Comparison of ENCODE assay signal across 8 mouse cellular contexts in genomic region chr2:135329782-135330545, GRCm38 (mm10).
A peak's percentile ranks its signal among the peaks of the same experiment; 100 is the strongest.
DNase-seq lines count a peak whose midpoint lies in the region; ATAC-seq and TF ChIP-seq lines count a peak whose summit lies in the region.

No protein-coding gene starts in this region.

- no peaks in the 10 kb centered on the region for H3K36me3 ChIP-seq in forebrain, embryonic 10.5 days (replicated peaks)
- H3K36me3 ChIP-seq in hindbrain, embryonic 12.5 days: no peaks in the 10 kb centered on the region

- H3K4me2 ChIP-seq in hindbrain, embryonic 12.5 days (replicated peaks): peak overlapping the region; percentile 48

- peak; percentile 93 for TF ChIP-seq CTCF in layer of hippocampus, adult 2 months (conservative IDR thresholded peaks at IDR 0.05)

- DNase-seq in ovary, postnatal 10 days (ENCODE audit: low spot score): peak; percentile 3
- DNase-seq in ovary, postnatal 36 days (ENCODE audit: low spot score): no peak
- peak; percentile 15 for DNase-seq in c-Kit-positive CD71-positive TER-119-negative erythroid progenitor cells, embryonic 14.5 days (ENCODE audit: low read depth)
- DNase-seq in forebrain, embryonic 10.5 days (ENCODE audit: extremely low spot score, low spot score): peak; percentile 24
- peak; percentile 61 to 70 for DNase-seq in layer of hippocampus, adult 2 months (ENCODE audit: low spot score in 2 of 2)
- peak; percentile 55 for DNase-seq in lung, postnatal 14 days
- peak; percentile 62 to 73 for DNase-seq in right cerebral cortex, postnatal 10 days (ENCODE audit: low spot score in 2 of 2)

- peak; percentile 75 for ATAC-seq in hindbrain, embryonic 12.5 days (ENCODE audit: low FRiP score)

- H3K4me1 ChIP-seq in forebrain, embryonic 10.5 days: 0 out of 2 replicates have a peak, but pooled peaks cover 4% of the 10 kb centered on the region
- no peaks in the 10 kb centered on the region for H3K4me1 ChIP-seq in hindbrain, embryonic 12.5 days

- no peak overlapping the region for H3K9ac ChIP-seq in hindbrain, embryonic 12.5 days

- no peak overlapping the region for H3K27ac ChIP-seq in forebrain, embryonic 10.5 days
- no peak overlapping the region for H3K27ac ChIP-seq in hindbrain, embryonic 12.5 days
- no peak overlapping the region for H3K27ac ChIP-seq in layer of hippocampus, adult 2 months

- H3K9me3 ChIP-seq in forebrain, embryonic 10.5 days: no peaks in the 10 kb centered on the region
- H3K9me3 ChIP-seq in hindbrain, embryonic 12.5 days (replicated peaks): no peaks in the 10 kb centered on the region

- WGBS in forebrain, embryonic 10.5 days: 15% methylated on average over 14 of the region's 14 CpGs
- WGBS in hindbrain, embryonic 12.5 days: 11% methylated on average over 14 of the region's 14 CpGs

- H3K27me3 ChIP-seq in forebrain, embryonic 10.5 days (ENCODE audit: poor library complexity, severe bottlenecking): peaks cover 9% of the 10 kb centered on the region
- peaks cover 5% of the 10 kb centered on the region; the same call in 1 of the 2 replicates for H3K27me3 ChIP-seq in hindbrain, embryonic 12.5 days

- H3K4me3 ChIP-seq in forebrain, embryonic 10.5 days: peak overlapping the region; percentile 31
- H3K4me3 ChIP-seq in hindbrain, embryonic 12.5 days: no peak overlapping the region
- H3K4me3 ChIP-seq in layer of hippocampus, adult 2 months: peak overlapping the region; percentile 42
